Comparison of ENCODE assay signal across 13 mouse cellular contexts in the genomic region with DNA sequence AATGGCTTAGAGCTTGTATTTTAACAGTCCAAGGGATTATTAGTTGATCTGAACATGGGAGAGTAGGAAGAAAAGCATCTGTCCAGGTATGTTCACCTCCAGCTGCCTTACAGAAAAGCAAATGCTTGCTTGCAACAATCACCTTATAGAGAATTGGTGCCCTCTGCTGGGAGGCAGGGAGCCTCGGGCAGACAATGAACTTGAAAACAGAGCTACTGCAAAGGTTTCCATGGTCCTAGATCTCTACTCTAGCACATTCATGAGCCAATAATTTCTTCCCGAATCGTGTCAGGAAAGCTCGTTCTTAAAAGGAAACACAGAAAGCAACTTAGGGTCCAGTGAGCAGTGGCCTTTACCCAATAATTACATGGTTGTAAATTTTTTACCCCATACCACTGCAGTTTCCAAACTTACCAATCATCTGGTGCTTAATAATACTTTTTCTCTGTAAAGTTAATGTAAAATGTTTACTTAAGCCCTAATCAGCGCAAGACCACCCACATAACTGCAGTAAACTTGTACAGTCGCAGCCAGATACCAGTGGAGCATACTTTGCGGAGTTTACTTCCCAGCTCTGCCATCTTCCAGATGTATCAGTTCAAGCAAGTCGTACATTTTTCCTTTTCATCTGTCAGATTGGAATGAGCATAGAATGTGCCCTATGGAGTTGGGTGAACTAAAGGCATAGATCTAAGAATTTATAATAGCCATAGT.
DNase-seq lines count a peak whose midpoint lies in the region; ATAC-seq and TF ChIP-seq lines count a peak whose summit lies in the region.
"Had no signal": no experiment of that assay in that cellular context is flagged by ENCODE, and none has a peak within 500 bp of the region (broad histone marks: within the 10 kb centered on the region; RNA-seq: fewer than 3 reads in every experiment).

No protein-coding gene starts in this region.

- intact Hi-C loops in heart, adult 2 months (cut with DNase I) = no loop called here
- intact Hi-C loops in heart, postnatal 14 days (cut with DNase I) = no loop called here

- no peak for TF ChIP-seq EP300 in heart, adult 2 months (IDR thresholded peaks at IDR 0.05; ENCODE audit: insufficient read depth, low read depth, low read length)

- no peaks in the 10 kb centered on the region for H3K9me3 ChIP-seq in lung, embryonic 15.5 days
- H3K9me3 ChIP-seq in hindbrain, embryonic 13.5 days = no peaks in the 10 kb centered on the region
- H3K9me3 ChIP-seq: heart, embryonic 15.5 days; liver, embryonic 13.5 days had no signal

- no peaks in the 10 kb centered on the region for H3K4me1 ChIP-seq in heart, adult 2 months (ENCODE audit: control insufficient read depth, insufficient read depth, low read length)
- no peaks in the 10 kb centered on the region for H3K4me1 ChIP-seq in lung, embryonic 15.5 days
- no peaks in the 10 kb centered on the region for H3K4me1 ChIP-seq in hindbrain, embryonic 13.5 days (replicated peaks)
- H3K4me1 ChIP-seq: heart, embryonic 15.5 days; liver, embryonic 13.5 days had no signal

- WGBS in heart, adult 2 months = 68% methylated on average over 8 of the region's 8 CpGs
- 31% methylated on average over 8 of the region's 8 CpGs for WGBS in lung, embryonic 15.5 days
- 86% methylated on average over 8 of the region's 8 CpGs for WGBS in hindbrain, embryonic 13.5 days

- CTCF ChIA-PET in Patski (lab: Charles Lee) = interaction anchor here (0.8 to 2.2 kb wide), 6 partner anchors 8 to 71 kb away, joined by 3 to 8 read pairs (median 4); no protein-coding TSS in a partner anchor

- no peak overlapping the region for H3K4me3 ChIP-seq in heart, adult 2 months
- no peak overlapping the region for H3K4me3 ChIP-seq in lung, embryonic 15.5 days
- H3K4me3 ChIP-seq in hindbrain, embryonic 13.5 days = no peak overlapping the region
- H3K4me3 ChIP-seq: heart, embryonic 15.5 days; liver, embryonic 13.5 days had no signal

- H3K27me3 ChIP-seq in heart, adult 2 months (ENCODE audit: control insufficient read depth, insufficient read depth, low read length) = no peaks in the 10 kb centered on the region
- H3K27me3 ChIP-seq in lung, embryonic 15.5 days = no peaks in the 10 kb centered on the region
- peaks cover 21% of the 10 kb centered on the region for H3K27me3 ChIP-seq in Patski
- H3K27me3 ChIP-seq in hindbrain, embryonic 13.5 days = no peaks in the 10 kb centered on the region
- H3K27me3 ChIP-seq: heart, embryonic 15.5 days; liver, embryonic 13.5 days had no signal

- POLR2A ChIA-PET in Patski (lab: Charles Lee) = no interaction called here

- no peak for TF ChIP-seq POLR2A in heart, adult 2 months (IDR thresholded peaks at IDR 0.05; ENCODE audit: insufficient read depth, low read depth, low read length)

- H3K27ac ChIP-seq in heart, adult 2 months = no peak overlapping the region
- 0 out of 2 replicates have a peak overlapping the region, but pooled peaks have one; percentile 37 for H3K27ac ChIP-seq in lung, embryonic 15.5 days
- H3K27ac ChIP-seq in hindbrain, embryonic 13.5 days = no peak overlapping the region
- H3K27ac ChIP-seq: heart, embryonic 15.5 days; liver, embryonic 13.5 days had no signal

- no peak overlapping the region for H3K4me2 ChIP-seq in lung, embryonic 15.5 days
- no peak overlapping the region for H3K4me2 ChIP-seq in hindbrain, embryonic 13.5 days
- H3K4me2 ChIP-seq: heart, embryonic 15.5 days; liver, embryonic 13.5 days; midbrain, embryonic 11.5 days had no signal

- no peaks in the 10 kb centered on the region for H3K79me2 ChIP-seq in heart, adult 2 months (replicated peaks; ENCODE audit: control insufficient read depth, insufficient read depth, low read length)

- in situ Hi-C loops in Patski (cut with MboI; ENCODE audit: low pct_unique_long_range_greater_than_20kb) = no loop called here

- no peak for DNase-seq in heart, adult 2 months
- no peak for DNase-seq in heart, postnatal 14 days
- no peak for DNase-seq in lung, postnatal 25 days (ENCODE audit: low spot score)
- DNase-seq in Patski (ENCODE audit: low read depth, low spot score) = no peak
- DNase-seq in thymus, postnatal 10 days (ENCODE audit: low spot score in 2 of 2) = peak; percentile 69 to 74
- DNase-seq in cerebellum, postnatal 36 days = no peak
- DNase-seq: liver, embryonic 13.5 days; right cerebral cortex, postnatal 4 days had no signal

- H3K9ac ChIP-seq in heart, adult 2 months (ENCODE audit: low read depth, low read length) = no peak overlapping the region
- no peak overlapping the region for H3K9ac ChIP-seq in lung, embryonic 15.5 days
- no peak overlapping the region for H3K9ac ChIP-seq in hindbrain, embryonic 13.5 days
- H3K9ac ChIP-seq: heart, embryonic 15.5 days; liver, embryonic 13.5 days had no signal

- peak; percentile 35; the same call in 1 of the 2 replicates for ATAC-seq in lung, embryonic 15.5 days (ENCODE audit: borderline replicate concordance, extremely low read depth, low FRiP score, low TSS enrichment)
- no peak for ATAC-seq in Patski
- ATAC-seq in hindbrain, embryonic 13.5 days (ENCODE audit: low FRiP score) = no peak
- ATAC-seq: inflammation-experienced regulatory T-cells, adult 6 months had no signal

- no peaks in the 10 kb centered on the region for H3K36me3 ChIP-seq in heart, adult 2 months (ENCODE audit: control insufficient read depth, insufficient read depth, low read length)
- no peaks in the 10 kb centered on the region for H3K36me3 ChIP-seq in lung, embryonic 15.5 days
- H3K36me3 ChIP-seq in hindbrain, embryonic 13.5 days = no peaks in the 10 kb centered on the region
- H3K36me3 ChIP-seq: heart, embryonic 15.5 days; liver, embryonic 13.5 days had no signal

- TF ChIP-seq CTCF in heart, adult 2 months (IDR thresholded peaks at IDR 0.05) = peak; percentile 17; the same call in 1 of the 2 replicates
- TF ChIP-seq CTCF in Patski (IDR thresholded peaks at IDR 0.05) = peak; percentile 56

Comparison
In these comparisons a context has a peak if more than half of its experiments do, and no peak if none do; other contexts are left out.
1. DNase-seq: peak in thymus, postnatal 10 days (2 of 2); none in heart, adult 2 months (0 of 2), heart, postnatal 14 days (0 of 2), lung, postnatal 25 days (single experiment), Patski (single experiment) and cerebellum, postnatal 36 days (0 of 2).